In the genomic region with DNA sequence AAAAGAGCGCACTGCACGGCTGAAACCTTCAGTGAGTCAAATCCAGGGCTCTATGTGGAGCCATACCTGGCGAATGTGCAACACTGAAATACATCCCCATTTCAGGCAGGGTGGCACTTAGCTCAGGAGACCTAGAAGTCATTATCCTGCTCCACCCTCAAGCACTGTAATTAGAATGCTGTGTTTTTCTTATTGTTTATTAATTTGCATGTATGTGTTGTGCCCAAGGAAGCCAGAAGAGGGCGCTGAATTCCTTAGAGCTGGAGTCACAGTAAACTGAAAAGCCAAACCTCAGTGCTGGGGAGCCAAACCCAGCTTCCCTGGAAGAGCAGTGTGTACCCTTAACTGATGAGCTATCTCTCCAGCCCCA, we compare ENCODE assay signal across 7 mouse cellular contexts. TPM values are rescaled to one million over a fixed set of nuclear protein-coding genes. Genes with fewer than 3 reads are reported as not detected.
A peak's percentile ranks its signal among the peaks of the same experiment; 100 is the strongest.
DNase-seq lines count a peak whose midpoint lies in the region; ATAC-seq and TF ChIP-seq lines count a peak whose summit lies in the region.

No protein-coding gene starts in this region.

- peak overlapping the region; percentile 83 for H3K27ac ChIP-seq in cerebellum, adult 2 months (ENCODE audit: insufficient read depth, low read length)

- H3K27me3 ChIP-seq in cerebellum, adult 2 months (ENCODE audit: control insufficient read depth, insufficient read depth, low read length), result no peaks in the 10 kb centered on the region

- TF ChIP-seq CTCF in cerebellum, adult 2 months (IDR thresholded peaks at IDR 0.05; ENCODE audit: borderline replicate concordance, insufficient read depth, low read depth, low read length), result peak; percentile 60

- peak; percentile 73 for DNase-seq in T-cell, adult 2 months (ENCODE audit: low spot score)
- peak; percentile 82 to 85 for DNase-seq in cerebellum, adult 2 months
- DNase-seq in induced T-regulatory cell, adult 2 months (ENCODE audit: low read depth), result peak; percentile 88
- DNase-seq in left cerebral cortex, adult 9 months (ENCODE audit: low spot score in 2 of 2), result peak; percentile 50 to 90
- DNase-seq in right cerebral cortex, postnatal 25 days, result peak; percentile 56

- peak overlapping the region; percentile 55 for H3K4me3 ChIP-seq in cerebellum, adult 2 months (replicated peaks; ENCODE audit: insufficient read depth, low read depth, low read length)

- WGBS in cerebellum, adult 2 months, result 3% methylated on average over 4 of the region's 4 CpGs

- peaks cover 3% of the 10 kb centered on the region; the same call in 1 of the 2 replicates for H3K4me1 ChIP-seq in cerebellum, adult 2 months (ENCODE audit: control insufficient read depth, insufficient read depth, low read length)

- ATAC-seq in frontal cortex, adult (ENCODE audit: low TSS enrichment), result peak; percentile 32; the same call in 1 of the 2 replicates
- peak; percentile 33 for ATAC-seq in megakaryocyte progenitor cell, adult 5-6 weeks (replicated peaks; ENCODE audit: poor library complexity)

- TF ChIP-seq POLR2A in cerebellum, adult 2 months (IDR thresholded peaks at IDR 0.05; ENCODE audit: borderline replicate concordance, insufficient read depth, low read length), result peak; percentile 25; the same call in 1 of the 2 replicates

RNA-seq across cellular contexts. Expression of gene Os9, which starts 2.5 kb away (rescaled TPM):
- polyA plus RNA-seq in cerebellum, adult 2 months (2012; rRNA removed), result 98.9 and 100 TPM in 2 replicates
- 40.1 and 43.7 TPM in 2 replicates for total RNA-seq in megakaryocyte progenitor cell, adult 5-6 weeks (2015)
- 192 and 207 TPM in 2 replicates for total RNA-seq in megakaryocyte progenitor cell, adult 5-6 weeks (2017)

RNA-seq across cellular contexts. Expression of gene B4galnt1, which starts 41.6 kb away (rescaled TPM):
- 81.9 and 83.6 TPM in 2 replicates for polyA plus RNA-seq in cerebellum, adult 2 months (2012; rRNA removed)
- 212 and 219 TPM in 2 replicates for total RNA-seq in megakaryocyte progenitor cell, adult 5-6 weeks (2015)
- total RNA-seq in megakaryocyte progenitor cell, adult 5-6 weeks (2017), result 122 and 139 TPM in 2 replicates

RNA-seq across cellular contexts. Expression of gene Agap2, which starts 48.3 kb away (rescaled TPM):
- polyA plus RNA-seq in cerebellum, adult 2 months (2012; rRNA removed), result 99.5 and 109 TPM in 2 replicates
- 5.3 and 9.7 TPM in 2 replicates for total RNA-seq in megakaryocyte progenitor cell, adult 5-6 weeks (2015)
- 37.4 and 41.4 TPM in 2 replicates for total RNA-seq in megakaryocyte progenitor cell, adult 5-6 weeks (2017)

RNA-seq across cellular contexts. Expression of gene Tspan31, which starts 53.4 kb away (rescaled TPM):
- polyA plus RNA-seq in cerebellum, adult 2 months (2012; rRNA removed), result 81.6 and 84.6 TPM in 2 replicates
- 93.8 and 97.5 TPM in 2 replicates for total RNA-seq in megakaryocyte progenitor cell, adult 5-6 weeks (2015)
- 67.2 and 73.0 TPM in 2 replicates for total RNA-seq in megakaryocyte progenitor cell, adult 5-6 weeks (2017)

RNA-seq across cellular contexts. Expression of gene Slc26a10, which starts 57.0 kb away (rescaled TPM):
- polyA plus RNA-seq in cerebellum, adult 2 months (2012; rRNA removed), result 3.1 and 3.3 TPM in 2 replicates
- not detected in 2 replicates for total RNA-seq in megakaryocyte progenitor cell, adult 5-6 weeks (2015)
- total RNA-seq in megakaryocyte progenitor cell, adult 5-6 weeks (2017), result 0.84 and 0.87 TPM in 2 replicates

Comparison
In these comparisons a context has a peak if more than half of its experiments do, and no peak if none do; other contexts are left out.
1. Peak in every context shown above with its lines: DNase-seq, ATAC-seq, H3K4me3 ChIP-seq and H3K27ac ChIP-seq.